9 mouse cellular contexts compared by ENCODE assay signal in the genomic region with DNA sequence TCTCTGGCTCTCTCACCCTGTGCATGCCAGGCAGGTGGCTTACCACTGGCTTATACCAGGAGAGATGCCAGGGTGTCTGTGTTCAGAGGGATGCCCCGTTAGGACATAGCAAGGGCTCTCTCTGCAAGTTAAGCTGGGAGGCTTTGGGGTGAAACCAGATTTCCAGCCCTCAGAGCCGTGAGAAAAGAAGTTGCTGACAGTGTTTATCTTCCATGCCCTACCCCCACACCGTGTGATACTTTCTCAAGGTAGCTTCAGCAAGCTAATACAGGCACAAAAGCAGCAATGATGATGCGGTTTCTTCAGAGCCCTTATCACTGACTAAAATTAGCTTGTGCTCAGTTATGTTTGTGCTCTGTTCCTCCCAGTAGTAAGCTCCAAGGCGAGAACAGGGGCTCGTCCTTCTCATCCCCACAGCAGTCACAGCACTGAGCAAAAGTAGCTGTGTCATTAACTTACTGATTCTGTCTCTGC. TPM values are rescaled to one million over a fixed set of nuclear protein-coding genes. Genes with fewer than 3 reads are reported as not detected.
DNase-seq lines count a peak whose midpoint lies in the region; ATAC-seq and TF ChIP-seq lines count a peak whose summit lies in the region.
"Had no signal": no experiment of that assay in that cellular context is flagged by ENCODE, and none has a peak within 500 bp of the region (broad histone marks: within the 10 kb centered on the region; RNA-seq: fewer than 3 reads in every experiment).

No protein-coding gene starts in this region.

- intact Hi-C loops in heart, postnatal 25 days (cut with DNase I): loop anchor here (1.0 to 10.0 kb wide), 2 partner anchors 42 to 84 kb away; a partner anchor contains a TSS

- peak; percentile 94 for DNase-seq in heart, adult 11 months
- DNase-seq in heart, postnatal 25 days (ENCODE audit: low spot score): no peak
- DNase-seq in liver, embryonic 14.5 days (ENCODE audit: low read depth in 3 of 3, low spot score in 3 of 3): peak; percentile 45 to 57 (median 55)
- DNase-seq in embryo, embryonic 9.5 days (ENCODE audit: extremely low spot score): no peak
- DNase-seq: thymus, adult 18-20 months had no signal

- TF ChIP-seq CTCF in bone marrow, adult 2 months (IDR thresholded peaks at IDR 0.05; ENCODE audit: control insufficient read depth, insufficient read depth, low read length): no peak
- no peak for TF ChIP-seq CTCF in liver, embryonic 14.5 days (IDR thresholded peaks at IDR 0.05; ENCODE audit: low read depth)

- H3K9ac ChIP-seq in liver, embryonic 14.5 days (replicated peaks): peak overlapping the region; percentile 11; the same call in 1 of the 2 replicates
- H3K9ac ChIP-seq in hindbrain, embryonic 16.5 days (ENCODE audit: low read depth, low read length): no peak overlapping the region

- 50% methylated on average over 6 of the region's 6 CpGs for WGBS in bone marrow, adult 2 months
- WGBS in liver, embryonic 14.5 days (ENCODE audit: insufficient replicate concordance): 13% methylated on average over 6 of the region's 6 CpGs
- 72% methylated on average over 6 of the region's 6 CpGs for WGBS in hindbrain, embryonic 16.5 days

- peak; percentile 81 for ATAC-seq in erythroid progenitor cell, adult 5-6 weeks (replicated peaks; ENCODE audit: low FRiP score, poor library complexity, severe bottlenecking)
- peak; percentile 77 for ATAC-seq in liver, embryonic 14.5 days (ENCODE audit: insufficient read depth)
- ATAC-seq in hindbrain, embryonic 16.5 days: no peak
- ATAC-seq in CD4-positive, CD25-positive, alpha-beta regulatory T cell, adult 4 months: no peak

- H3K4me2 ChIP-seq in liver, embryonic 14.5 days (ENCODE audit: low read depth): peak overlapping the region; percentile 45
- H3K4me2 ChIP-seq in hindbrain, embryonic 16.5 days (ENCODE audit: low read length): no peak overlapping the region

- H3K27ac ChIP-seq in bone marrow, adult 2 months (ENCODE audit: control insufficient read depth, insufficient read depth, low read depth, low read length, poor library complexity): peak overlapping the region; percentile 50
- H3K27ac ChIP-seq in liver, embryonic 14.5 days: peak overlapping the region; percentile 61
- H3K27ac ChIP-seq in hindbrain, embryonic 16.5 days (ENCODE audit: low read depth, low read length): no peak overlapping the region

- H3K9me3 ChIP-seq in liver, embryonic 14.5 days (ENCODE audit: control insufficient read depth, low read length): no peaks in the 10 kb centered on the region
- no peaks in the 10 kb centered on the region for H3K9me3 ChIP-seq in hindbrain, embryonic 16.5 days (ENCODE audit: control insufficient read depth, low read length)

- no peaks in the 10 kb centered on the region; the same call in 1 of the 2 replicates for H3K4me1 ChIP-seq in bone marrow, adult 2 months (ENCODE audit: control insufficient read depth, insufficient read depth, low read length)
- H3K4me1 ChIP-seq in liver, embryonic 14.5 days (replicated peaks; ENCODE audit: control insufficient read depth in 2 of 2, insufficient read depth in 2 of 2, low read length in 1 of 2): peaks cover 11 to 24% of the 10 kb centered on the region in 2 experiments
- no peaks in the 10 kb centered on the region; the same call in 1 of the 2 replicates for H3K4me1 ChIP-seq in hindbrain, embryonic 16.5 days (ENCODE audit: control insufficient read depth, insufficient read depth, low read depth, low read length)

- no peak overlapping the region for H3K4me3 ChIP-seq in bone marrow, adult 2 months (replicated peaks; ENCODE audit: control insufficient read depth, low read depth, low read length)
- no peak overlapping the region for H3K4me3 ChIP-seq in liver, embryonic 14.5 days (ENCODE audit: insufficient read depth in 1 of 2, low read depth in 2 of 2, low read length in 2 of 2)
- no peak overlapping the region for H3K4me3 ChIP-seq in hindbrain, embryonic 16.5 days (ENCODE audit: low read length)

- TF ChIP-seq EP300 in liver, embryonic 14.5 days (IDR thresholded peaks at IDR 0.05; ENCODE audit: low read depth): peak; percentile 55; the same call in 1 of the 2 replicates

- no peak for TF ChIP-seq POLR2A in bone marrow, adult 2 months (IDR thresholded peaks at IDR 0.05; ENCODE audit: borderline replicate concordance, control insufficient read depth, low read depth, low read length)

- H3K36me3 ChIP-seq in liver, embryonic 14.5 days (replicated peaks; ENCODE audit: control insufficient read depth, insufficient read depth, low read depth): no peaks in the 10 kb centered on the region
- no peaks in the 10 kb centered on the region for H3K36me3 ChIP-seq in hindbrain, embryonic 16.5 days (ENCODE audit: control insufficient read depth, insufficient read depth, low read length)

- no peaks in the 10 kb centered on the region for H3K27me3 ChIP-seq in liver, embryonic 14.5 days (ENCODE audit: control insufficient read depth, insufficient read depth, low read length)
- no peaks in the 10 kb centered on the region for H3K27me3 ChIP-seq in hindbrain, embryonic 16.5 days (replicated peaks; ENCODE audit: control insufficient read depth, insufficient read depth, low read length)

RNA-seq across cellular contexts. Expression of a gene that starts 42.4 kb away (rescaled TPM):
- total RNA-seq in heart, postnatal 25 days (2021): 10 to 100 TPM; 71.8 to 80.5 TPM
- 2.1 and 4.9 TPM in 2 replicates for polyA plus RNA-seq in bone marrow, adult 2 months (2011; ENCODE audit: insufficient read depth, insufficient read length, low replicate concordance, missing spikeins)
- 9.7 TPM in 1 of 2 replicates, not detected in the other for total RNA-seq in erythroid progenitor cell, adult 5-6 weeks (2015; ENCODE audit: low replicate concordance)
- 2.3 and 3.0 TPM in 2 replicates for total RNA-seq in erythroid progenitor cell, adult 5-6 weeks (2017; ENCODE audit: low replicate concordance)
- polyA plus RNA-seq in liver, embryonic 14.5 days (2012; rRNA removed): 0.19 and 0.64 TPM in 2 replicates
- 3.5 and 4.3 TPM in 2 replicates for polyA plus RNA-seq in liver, embryonic 14.5 days (2014; fragmentation: Nextera tagmentation; extraction: Ambion mirVana)
- 12.4 and 13.3 TPM in 2 replicates for polyA plus RNA-seq in hindbrain, embryonic 16.5 days (2015; fragmentation: Nextera tagmentation; extraction: Ambion mirVana)
- 1 to 10 TPM; 3.7 to 8.2 TPM for polyA plus RNA-seq in CD4-positive, CD25-positive, alpha-beta regulatory T cell, adult 4 months (2017; shearing (Covaris generic))

Comparison
In these comparisons a context has a peak if more than half of its experiments do, and no peak if none do; other contexts are left out.
1. DNase-seq: peak in heart, adult 11 months (single experiment) and liver, embryonic 14.5 days (3 of 3); none in heart, postnatal 25 days (single experiment) and embryo, embryonic 9.5 days (single experiment).
2. ATAC-seq: peak in erythroid progenitor cell, adult 5-6 weeks (single experiment) and liver, embryonic 14.5 days (single experiment); none in hindbrain, embryonic 16.5 days (single experiment) and CD4-positive, CD25-positive, alpha-beta regulatory T cell, adult 4 months (single experiment).